Mouse (Mus musculus): ENCODE measurements around the gene Oog3. TPM values are rescaled to one million over a fixed set of nuclear protein-coding genes. Genes with fewer than 3 reads are reported as not detected.

Oog3 gene
- not detected in 2 replicates for polyA plus RNA-seq (2012; rRNA removed)

DNA sequence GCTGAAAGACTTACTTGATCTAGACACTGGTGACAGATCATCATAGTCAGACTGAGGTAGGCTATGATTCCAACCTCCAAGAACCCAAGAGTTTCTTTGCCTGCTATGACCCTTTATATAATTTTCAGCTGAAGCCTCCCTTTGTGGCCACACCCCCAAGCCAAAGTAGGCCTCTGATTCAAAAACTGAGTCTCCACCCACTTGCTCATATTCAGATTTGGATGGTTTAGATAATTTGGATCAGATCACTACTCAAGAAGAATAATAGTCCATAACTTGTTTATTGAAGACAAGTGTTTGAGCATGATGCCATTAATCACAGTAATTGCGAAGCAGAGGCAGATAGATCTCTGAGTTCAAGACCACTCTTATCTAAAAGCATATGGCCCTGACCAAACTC lies at the start of gene Oog3:
Oog3 (minus strand) TSS at position 101 of the 400 bp plus-strand sequence.
- no peak for DNase-seq (ENCODE audit: low spot score)

DNA sequence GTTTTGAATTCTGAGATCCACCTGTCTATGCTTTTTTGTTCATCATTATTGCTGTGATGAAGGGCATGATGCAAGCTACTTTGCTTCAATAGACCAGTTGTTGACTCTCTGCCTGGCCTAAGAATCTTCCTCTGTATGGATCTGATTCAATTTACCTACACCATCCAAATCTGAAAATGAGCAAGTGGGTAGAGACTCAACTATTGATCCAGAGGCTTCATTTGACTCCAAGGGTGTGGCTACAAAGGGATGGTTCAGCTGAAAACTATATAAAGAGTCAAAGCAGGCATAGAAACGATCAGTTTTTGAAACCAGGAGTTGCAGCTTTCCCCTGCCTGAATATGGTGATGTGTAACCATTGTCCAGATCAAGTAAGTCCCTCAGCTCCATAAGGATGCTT lies 28.0 kb upstream of the Oog3 start, which contains the start of gene Oog2:
Oog2 (plus strand) TSS at position 301 of the 400 bp plus-strand sequence.
- DNase-seq (ENCODE audit: low spot score), result no peak

Other genes starting within 250 kb of the Oog3 start
- not detected in 2 replicates for gene Pramef25, start 211.6 kb downstream of the Oog3 start, polyA plus RNA-seq (2012; rRNA removed)
- gene Gm13101, start 195.7 kb downstream of the Oog3 start, polyA plus RNA-seq (2012; rRNA removed), result not detected in 2 replicates
- gene Pramef17, start 168.3 kb downstream of the Oog3 start, polyA plus RNA-seq (2012; rRNA removed), result not detected in 2 replicates
- not detected in 2 replicates for gene Pramel4, start 103.5 kb downstream of the Oog3 start, polyA plus RNA-seq (2012; rRNA removed)
- gene Gm13102, start 56.2 kb downstream of the Oog3 start, polyA plus RNA-seq (2012; rRNA removed), result 0.03 TPM in 1 of 2 replicates, not detected in the other
- gene Oog2, start 28.1 kb upstream of the Oog3 start, polyA plus RNA-seq (2012; rRNA removed), result not detected in 2 replicates
- gene C87977, start 50.7 kb upstream of the Oog3 start, polyA plus RNA-seq (2012; rRNA removed), result not detected in 2 replicates
- gene Pramel5, start 117.8 kb upstream of the Oog3 start, polyA plus RNA-seq (2012; rRNA removed), result not detected in 2 replicates
- gene Gm13128, start 167.6 kb upstream of the Oog3 start, polyA plus RNA-seq (2012; rRNA removed), result not detected in 2 replicates
- gene Gm13119, start 195.3 kb upstream of the Oog3 start, polyA plus RNA-seq (2012; rRNA removed), result not detected in 2 replicates
- not detected in 2 replicates for gene Pramef20, start 215.3 kb upstream of the Oog3 start, polyA plus RNA-seq (2012; rRNA removed)
- 0.40 and 0.49 TPM in 2 replicates for gene Pramef12, start 245.8 kb upstream of the Oog3 start, polyA plus RNA-seq (2012; rRNA removed)

Data from urinary bladder, adult 2 months (tissue).